Mouse (Mus musculus) ES-Bruce4 (cell line): Measurements from ENCODE around the gene Cfap54.

ENCODE experiments used
- CTCF ChIP-seq: IDR thresholded peaks from one replicate; pipeline ENCODE4 v1.8.1; 2011; ENCODE audit warnings: low read depth, low read length
- EP300 ChIP-seq: IDR thresholded peaks from 2 replicates; pipeline ENCODE4 v1.6.1; 2011; ENCODE audit warnings: low read depth, low read length; ENCODE audit not compliant: insufficient read depth
- POLR2A ChIP-seq: IDR thresholded peaks from one replicate; pipeline ENCODE4 v1.8.1; 2011; ENCODE audit warnings: low read length; ENCODE audit not compliant: insufficient read depth

DNA sequence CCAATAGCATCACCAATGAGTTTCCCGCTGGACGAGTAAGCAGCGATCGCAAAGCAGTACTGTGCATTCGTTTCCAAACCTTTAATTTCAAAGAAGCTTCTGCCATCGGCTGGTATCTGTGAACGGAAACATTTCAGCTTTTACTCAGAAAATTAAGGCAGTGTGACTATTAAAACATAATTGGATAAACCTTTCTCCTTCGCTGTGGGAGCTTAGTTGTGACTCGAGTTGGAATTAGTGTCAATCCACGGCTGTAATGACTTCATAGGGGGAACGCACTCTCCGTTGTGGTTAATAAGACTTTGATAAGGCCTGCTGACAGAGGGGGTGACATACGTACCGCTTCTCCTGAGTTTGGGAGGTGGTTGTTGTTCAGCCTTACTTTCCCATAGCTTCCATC, 70.3 kb downstream of the Cfap54 start:
- TF ChIP-seq CTCF = no peak
- TF ChIP-seq EP300 = no peak
- TF ChIP-seq POLR2A = no peak
